In genomic region chr9:64060033-64060539, GRCm38 (mm10) we compare ENCODE assay signal across 7 mouse cellular contexts. TPM values are rescaled to one million over a fixed set of nuclear protein-coding genes. Genes with fewer than 3 reads are reported as not detected.
A peak's percentile ranks its signal among the peaks of the same experiment; 100 is the strongest.
DNase-seq lines count a peak whose midpoint lies in the region; ATAC-seq and TF ChIP-seq lines count a peak whose summit lies in the region.

No protein-coding gene starts in this region.

- H3K9ac ChIP-seq in heart, embryonic 11.5 days (ENCODE audit: low read depth, low read length), result peak overlapping the region; percentile 70
- H3K9ac ChIP-seq in kidney, embryonic 15.5 days, result peak overlapping the region; percentile 39

- H3K4me2 ChIP-seq in heart, embryonic 11.5 days, result peak overlapping the region; percentile 69
- peak overlapping the region; percentile 60 for H3K4me2 ChIP-seq in kidney, embryonic 15.5 days

- peak overlapping the region; percentile 93 for H3K27ac ChIP-seq in heart, embryonic 11.5 days (ENCODE audit: low read depth, low read length)
- H3K27ac ChIP-seq in kidney, embryonic 15.5 days, result peak overlapping the region; percentile 38
- H3K27ac ChIP-seq in spleen, adult 2 months (ENCODE audit: insufficient read depth, low read length), result no peak overlapping the region

- WGBS in heart, embryonic 11.5 days (ENCODE audit: insufficient replicate concordance), result under 1% methylated on average over 30 of the region's 30 CpGs
- WGBS in kidney, embryonic 15.5 days, result 2% methylated on average over 30 of the region's 30 CpGs
- 4% methylated on average over 30 of the region's 30 CpGs for WGBS in spleen, adult 2 months

- no peaks in the 10 kb centered on the region for H3K27me3 ChIP-seq in heart, embryonic 11.5 days (ENCODE audit: control insufficient read depth, insufficient read depth, low read length)
- H3K27me3 ChIP-seq in kidney, embryonic 15.5 days, result no peaks in the 10 kb centered on the region
- H3K27me3 ChIP-seq in spleen, adult 2 months (ENCODE audit: control insufficient read depth, insufficient read depth, low read length), result no peaks in the 10 kb centered on the region; the same call in 1 of the 2 replicates

- H3K36me3 ChIP-seq in heart, embryonic 11.5 days (ENCODE audit: control insufficient read depth, insufficient read depth, low read length), result no peaks in the 10 kb centered on the region
- H3K36me3 ChIP-seq in kidney, embryonic 15.5 days, result no peaks in the 10 kb centered on the region
- no peaks in the 10 kb centered on the region for H3K36me3 ChIP-seq in spleen, adult 2 months (ENCODE audit: control insufficient read depth, insufficient read depth, low read length)

- peaks cover 49% of the 10 kb centered on the region for H3K4me1 ChIP-seq in heart, embryonic 11.5 days (ENCODE audit: control insufficient read depth, insufficient read depth, low read length)
- H3K4me1 ChIP-seq in kidney, embryonic 15.5 days, result peaks cover 31% of the 10 kb centered on the region
- H3K4me1 ChIP-seq in spleen, adult 2 months (ENCODE audit: control insufficient read depth, insufficient read depth, insufficient read length), result peaks cover 9% of the 10 kb centered on the region

- no peak for TF ChIP-seq POLR2A in spleen, adult 2 months (IDR thresholded peaks at IDR 0.05; ENCODE audit: low read depth, low read length)

- ATAC-seq in common myeloid progenitor, adult 5-6 weeks (replicated peaks; ENCODE audit: low read depth, poor library complexity, severe bottlenecking), result peak; percentile 88
- peak; percentile 89 for ATAC-seq in heart, embryonic 11.5 days (replicated peaks; ENCODE audit: insufficient number of reproducible peaks, low FRiP score, low TSS enrichment)
- ATAC-seq in kidney, embryonic 15.5 days (replicated peaks; ENCODE audit: low FRiP score), result peak; percentile 77

- no peaks in the 10 kb centered on the region for H3K9me3 ChIP-seq in heart, embryonic 11.5 days (replicated peaks; ENCODE audit: control insufficient read depth, low read length)
- H3K9me3 ChIP-seq in kidney, embryonic 15.5 days (replicated peaks), result no peaks in the 10 kb centered on the region

- H3K4me3 ChIP-seq in heart, embryonic 11.5 days (ENCODE audit: low read depth, low read length), result peak overlapping the region; percentile 24
- peak overlapping the region; percentile 15 for H3K4me3 ChIP-seq in kidney, embryonic 15.5 days (replicated peaks)
- H3K4me3 ChIP-seq in spleen, adult 2 months (ENCODE audit: extremely low read depth, insufficient read depth, insufficient read length), result peak overlapping the region; percentile 21; the same call in 1 of the 2 replicates

- peak; percentile 35 to 55 for DNase-seq in adrenal gland, adult 18-20 months (ENCODE audit: low spot score in 2 of 2)
- DNase-seq in lung, postnatal 10 days, result peak; percentile 71
- DNase-seq in spleen, adult 2 months (ENCODE audit: low read depth in 1 of 2, low spot score in 2 of 2), result no peak
- no peak for DNase-seq in right cerebral cortex, postnatal 25 days

- no peak for TF ChIP-seq CTCF in spleen, adult 2 months (IDR thresholded peaks at IDR 0.05; ENCODE audit: extremely low read depth, insufficient read depth, insufficient read length, insufficient replicate concordance)

RNA-seq across cellular contexts. Expression of gene Smad6, which starts 38.2 kb away (rescaled TPM):
- 1 to 10 TPM; 5.4 to 5.5 TPM for total RNA-seq in adrenal gland, adult 18-20 months (2021)
- 0.69 and 1.2 TPM in 2 replicates for total RNA-seq in common myeloid progenitor, adult 5-6 weeks (2017)
- 30.5 and 31.6 TPM in 2 replicates for polyA plus RNA-seq in heart, embryonic 11.5 days (2014; fragmentation: Nextera tagmentation; extraction: Ambion mirVana)
- 10.6 and 12.3 TPM in 2 replicates for polyA plus RNA-seq in kidney, embryonic 15.5 days (2015; fragmentation: Nextera tagmentation; extraction: Ambion mirVana)
- 6.2 and 9.7 TPM in 2 replicates for polyA plus RNA-seq in spleen, adult 2 months (2012; rRNA removed)

RNA-seq across cellular contexts. Expression of gene Lctl, which starts 56.9 kb away (rescaled TPM):
- 10 to 100 TPM in 1 of 2 experiments, under 1 TPM in 1; 0.46 to 11.9 TPM for total RNA-seq in adrenal gland, adult 18-20 months (2021)
- 0.18 TPM in 1 of 2 replicates, not detected in the other for total RNA-seq in common myeloid progenitor, adult 5-6 weeks (2017)
- not detected in 2 replicates for polyA plus RNA-seq in heart, embryonic 11.5 days (2014; fragmentation: Nextera tagmentation; extraction: Ambion mirVana)
- polyA plus RNA-seq in kidney, embryonic 15.5 days (2015; fragmentation: Nextera tagmentation; extraction: Ambion mirVana), result 0.16 and 0.51 TPM in 2 replicates
- 0.09 TPM in 1 of 2 replicates, not detected in the other for polyA plus RNA-seq in spleen, adult 2 months (2012; rRNA removed)

Comparison
In these comparisons a context has a peak if more than half of its experiments do, and no peak if none do; other contexts are left out.
1. DNase-seq: peak in adrenal gland, adult 18-20 months (2 of 2) and lung, postnatal 10 days (single experiment); none in spleen, adult 2 months (0 of 2) and right cerebral cortex, postnatal 25 days (single experiment).
2. Peak in every context shown above with its lines, with median percentiles within 50 percentile points of each other: ATAC-seq and H3K4me3 ChIP-seq.